Mouse (Mus musculus) induced T-regulatory cell, adult 2 months (primary cell): ENCODE results near the gene Gadd45g.

Experiments
- DNase-seq: peaks from one replicate; pipeline ENCODE4 v3.0.0-alpha.2; 2012; ENCODE audit warnings: low read depth

Gene Gadd45g

DNA sequence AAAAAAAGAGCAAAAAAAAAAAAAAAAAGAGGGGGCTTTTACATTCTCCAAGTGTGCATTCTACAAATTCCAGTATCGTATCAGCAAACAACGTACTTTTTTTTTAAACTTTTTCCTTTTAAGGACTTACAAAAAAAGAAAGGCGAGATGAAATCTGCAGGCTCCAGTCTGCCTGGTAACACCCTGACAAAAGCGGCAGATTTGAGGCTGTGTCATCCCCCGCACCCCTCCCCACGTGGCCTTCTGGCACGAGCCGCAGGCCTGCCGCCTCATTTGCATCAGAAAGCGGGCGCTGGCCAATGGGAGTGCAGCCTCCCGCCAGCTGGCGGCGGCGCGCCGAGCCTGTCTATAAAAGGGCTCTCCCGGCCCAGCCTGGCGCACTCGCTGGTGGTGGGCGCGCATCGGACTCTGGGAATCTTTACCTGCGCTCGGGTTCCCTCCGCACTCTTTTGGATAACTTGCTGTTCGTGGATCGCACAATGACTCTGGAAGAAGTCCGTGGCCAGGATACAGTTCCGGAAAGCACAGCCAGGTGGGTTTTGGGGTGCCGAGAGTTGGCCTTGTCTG, at the start of gene Gadd45g:
Gadd45g (plus strand) TSS at position 378 of the 567 bp plus-strand sequence.
- peak; percentile 97 for DNase-seq

DNA sequence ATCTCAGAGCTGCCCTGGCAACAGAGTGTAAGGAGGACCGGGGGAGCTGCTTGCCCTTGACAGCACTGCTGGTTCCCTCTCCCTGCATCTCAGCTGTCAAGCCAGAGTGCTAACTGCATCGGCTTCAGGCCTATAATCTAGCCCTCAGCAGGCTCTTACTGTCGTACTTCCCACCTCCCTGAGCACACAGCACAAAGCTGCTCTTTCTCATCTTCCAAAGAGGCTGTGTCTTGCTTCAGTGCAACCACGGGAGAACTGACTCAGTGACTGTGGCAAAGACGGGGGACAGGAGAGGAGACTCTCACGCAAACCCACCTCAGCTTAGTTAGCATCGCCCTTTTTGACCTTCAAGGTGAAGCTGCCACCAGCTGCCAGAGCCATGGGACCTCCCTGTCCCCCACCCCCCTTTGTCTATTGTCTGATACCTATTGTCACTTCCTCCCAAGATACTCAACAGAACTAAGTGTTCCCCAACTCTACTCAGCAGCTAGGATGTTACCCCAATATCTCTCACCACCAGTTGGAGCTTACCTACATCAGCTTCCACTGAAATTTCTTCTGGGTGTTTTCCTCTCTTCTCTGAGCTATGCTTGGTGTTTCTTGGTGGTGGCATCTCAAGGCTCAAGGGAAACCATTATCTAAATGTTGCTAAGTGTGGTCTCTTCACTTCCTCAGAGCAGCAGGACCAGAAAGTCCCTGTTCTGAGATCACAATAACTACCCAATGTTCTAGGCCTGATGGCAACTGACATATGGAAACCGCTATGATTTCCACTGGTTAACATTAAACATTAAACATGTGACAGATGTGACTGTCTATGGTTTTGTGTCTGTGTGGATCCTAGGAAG, 48.4 kb upstream of the Gadd45g start:
- DNase-seq = peak; percentile 92

DNA sequence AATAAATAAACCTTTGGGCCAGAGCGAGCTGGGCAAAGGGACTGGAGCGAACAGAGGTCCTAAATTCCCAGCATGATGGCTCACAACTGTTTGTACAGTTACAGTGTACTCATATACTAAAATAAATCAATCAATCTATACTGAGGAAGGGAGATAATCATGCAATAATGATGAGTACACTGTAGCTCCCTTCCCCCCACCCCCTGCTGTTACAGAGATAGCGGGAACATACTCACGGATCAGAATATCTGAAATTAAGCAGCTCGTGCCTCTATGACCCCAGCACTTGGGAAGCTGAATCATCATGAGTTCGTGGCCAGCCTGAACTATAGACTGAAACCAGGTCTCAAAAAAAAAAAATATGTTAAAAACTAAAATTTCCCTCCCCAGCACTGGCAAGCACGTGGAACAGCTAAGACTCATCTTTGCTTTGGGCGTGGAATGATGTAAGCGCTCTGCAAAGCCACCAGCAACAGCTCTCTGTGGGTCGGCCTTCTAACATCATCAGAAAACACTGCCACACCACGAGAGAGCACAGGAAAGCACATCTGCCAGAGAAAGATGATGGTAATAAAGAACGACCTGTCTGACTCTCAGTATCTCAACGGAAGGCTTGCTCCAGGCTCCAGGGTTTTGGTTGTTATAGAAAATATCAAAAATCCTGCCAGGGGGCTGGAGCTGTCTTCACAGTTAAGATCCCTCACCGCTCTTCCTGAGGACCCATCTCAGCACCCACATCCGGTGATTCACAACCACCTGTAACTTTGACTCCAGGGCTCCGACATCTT, 46.5 kb upstream of the Gadd45g start:
- DNase-seq = peak; percentile 91

DNA sequence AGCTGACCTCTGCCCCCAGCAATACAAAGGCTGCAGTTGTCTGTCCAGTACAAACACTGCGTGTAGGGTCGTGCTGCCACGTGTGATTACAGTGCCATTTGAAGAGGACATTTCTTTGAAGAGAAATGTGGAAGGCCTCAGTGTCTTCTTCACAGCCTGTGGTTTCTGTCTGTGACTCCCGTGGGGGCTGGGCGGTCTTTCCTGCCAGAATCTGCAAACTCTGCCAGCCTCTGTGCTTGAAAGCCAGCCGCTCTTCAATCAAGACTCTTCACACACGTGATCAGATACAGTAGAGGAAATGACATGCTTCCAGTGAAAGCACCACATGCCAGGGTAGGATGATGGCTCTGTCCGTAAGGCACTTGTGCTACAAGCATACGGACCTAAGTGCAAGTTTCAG, 45.6 kb upstream of the Gadd45g start:
- peak; percentile 96 for DNase-seq

DNA sequence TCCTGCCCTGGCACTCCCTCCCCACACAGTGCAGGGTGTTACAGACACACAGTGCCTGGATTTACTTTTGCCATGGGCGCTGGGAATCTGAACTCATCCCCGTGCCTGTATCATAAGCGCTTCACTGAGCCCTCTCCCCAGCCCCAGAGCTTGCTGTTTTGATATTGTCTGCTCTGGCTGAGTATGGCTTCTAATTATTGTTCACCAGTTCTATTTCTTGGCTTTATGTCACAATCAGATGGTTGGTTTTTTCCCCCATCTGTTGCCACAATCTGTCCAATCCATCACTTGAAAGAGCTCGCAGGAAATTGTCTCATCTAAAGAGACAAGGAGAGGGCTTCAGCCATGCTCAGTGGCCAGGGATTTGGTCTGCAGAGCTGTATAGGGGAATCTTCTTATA, 40.8 kb upstream of the Gadd45g start:
- DNase-seq = no peak

DNA sequence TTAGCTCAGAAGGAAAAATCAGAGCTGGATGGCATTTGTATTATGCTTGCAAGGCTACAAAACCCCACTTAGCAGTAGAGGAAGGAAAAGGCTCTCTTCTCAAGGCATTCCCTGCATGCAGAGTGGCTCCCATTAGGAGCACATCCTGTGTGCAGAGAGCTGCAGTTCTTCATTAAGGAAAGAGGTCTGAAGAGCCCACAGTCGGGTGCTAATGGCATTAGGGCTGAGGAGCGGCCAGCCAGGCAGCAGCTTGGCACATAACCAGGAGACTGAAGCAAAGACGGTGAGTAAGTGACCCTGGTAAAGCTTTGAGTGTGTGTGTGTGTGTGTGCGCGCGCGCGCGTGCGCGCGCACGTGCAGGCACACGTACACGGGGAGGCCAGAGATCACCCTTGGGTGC, 40.3 kb upstream of the Gadd45g start:
- no peak for DNase-seq

DNA sequence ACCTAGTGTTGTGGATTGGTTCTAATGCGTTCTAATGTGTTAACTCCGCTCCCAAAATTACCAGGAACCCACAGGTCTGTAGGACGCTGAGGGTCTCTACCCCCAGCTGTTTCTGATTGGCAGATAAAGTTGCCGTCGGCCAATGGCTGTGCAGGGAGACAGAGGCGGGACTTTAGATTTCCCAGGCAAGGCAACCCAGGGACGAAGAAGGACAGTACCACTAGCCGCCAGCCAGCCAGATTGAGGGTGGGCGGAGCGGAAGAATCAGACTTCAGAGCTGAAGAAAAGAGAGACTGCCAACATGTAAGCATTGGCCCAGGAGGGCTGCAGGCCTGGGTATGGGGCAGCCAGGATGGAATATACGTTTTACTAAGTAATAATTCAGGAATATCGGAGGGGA, 38.3 kb upstream of the Gadd45g start:
- no peak for DNase-seq

DNA sequence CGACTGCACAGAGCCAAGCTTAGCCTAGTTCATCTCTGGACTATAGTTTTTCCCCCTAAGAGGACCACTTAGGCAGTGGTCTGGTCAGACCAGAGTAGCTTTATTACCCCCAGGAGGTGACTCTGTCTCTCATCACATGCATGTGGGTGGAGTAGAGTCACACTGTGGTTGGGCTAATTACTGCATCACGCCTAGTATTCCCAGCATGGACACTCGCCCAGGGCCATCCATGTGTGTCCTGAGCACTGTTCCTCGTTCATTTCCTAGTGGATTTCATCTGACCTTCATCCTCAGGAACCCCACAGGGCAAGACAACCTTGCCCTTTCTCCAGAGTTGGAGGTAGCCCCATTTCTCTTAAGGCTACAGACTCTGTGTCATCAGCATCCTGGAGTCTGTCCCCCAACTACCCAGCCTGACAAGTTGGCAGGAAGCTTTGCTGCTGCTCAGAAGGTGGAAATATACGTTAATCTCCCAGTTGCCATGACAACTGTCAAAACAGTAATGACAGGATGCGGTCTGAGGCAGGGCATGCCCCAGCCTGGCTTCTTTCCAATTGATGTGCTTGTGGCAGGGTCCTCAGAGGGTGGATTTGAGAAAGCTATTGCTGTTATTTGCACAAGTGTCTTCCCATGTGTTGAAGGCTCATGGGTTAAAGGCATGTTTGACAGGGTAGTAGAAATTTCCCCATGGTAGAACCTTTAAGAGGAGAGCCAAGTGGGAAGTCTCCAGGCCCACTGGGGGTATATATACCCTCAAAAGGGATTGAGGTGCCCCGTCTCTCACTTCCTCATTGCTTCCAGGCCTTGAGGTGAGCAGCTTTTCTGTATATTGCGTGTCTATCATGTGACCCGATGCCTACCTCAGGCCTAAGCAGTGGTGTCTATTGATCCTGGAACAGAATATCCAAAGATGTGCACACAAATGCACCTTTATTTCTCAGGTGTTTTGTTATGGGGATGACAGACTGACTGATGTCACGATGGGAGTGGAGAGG, 32.6 kb upstream of the Gadd45g start:
- peak; percentile 100 for DNase-seq

DNA sequence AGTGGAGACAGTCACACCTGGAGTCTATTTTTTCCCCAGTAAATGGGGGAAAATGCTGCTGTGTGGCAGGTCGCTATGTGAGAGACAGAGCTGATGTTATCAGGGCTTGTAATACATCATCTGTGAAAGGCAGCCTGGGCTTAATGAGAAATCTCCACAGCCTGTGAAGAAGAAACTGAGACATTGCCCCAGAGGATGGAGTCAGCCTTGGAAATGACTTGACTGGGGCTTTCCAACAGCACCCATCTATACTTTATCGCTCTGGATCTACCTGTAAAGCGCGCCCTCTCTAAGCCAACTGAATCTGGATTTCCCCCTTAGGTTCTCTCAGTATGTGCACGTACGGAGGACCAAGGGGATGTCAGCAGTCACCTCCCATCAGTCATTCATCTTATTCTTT, 31.8 kb upstream of the Gadd45g start:
- peak; percentile 94 for DNase-seq

DNA sequence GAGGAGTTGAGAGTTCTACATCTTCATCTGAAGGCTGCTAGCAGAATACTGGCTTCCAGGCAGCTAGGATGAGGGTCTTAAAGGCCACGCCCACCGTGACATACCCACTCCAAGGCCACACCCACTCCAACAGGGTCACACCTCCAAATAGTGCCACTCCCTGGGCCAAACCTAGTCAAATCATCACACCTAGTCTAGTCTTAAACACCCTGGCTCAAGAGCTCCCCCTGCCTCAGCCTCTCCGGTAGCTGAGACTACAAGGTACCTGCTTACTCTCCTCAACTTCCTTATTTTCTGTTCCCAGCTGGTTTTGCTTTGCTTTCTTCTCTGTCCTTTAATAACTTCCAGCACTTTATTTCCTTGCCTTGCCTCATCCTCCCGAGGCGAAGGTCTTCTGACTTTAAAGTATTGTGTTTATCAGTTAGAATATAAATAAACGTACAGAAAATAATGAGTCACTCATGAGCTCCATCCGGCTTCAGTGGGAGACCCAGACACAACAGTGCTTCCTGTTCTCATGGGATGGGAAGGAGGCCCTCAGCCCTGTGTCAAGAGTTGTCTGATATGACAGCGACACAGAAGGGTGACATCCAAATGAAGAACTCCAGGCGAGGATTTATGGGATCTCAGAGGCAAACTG, 30.5 kb upstream of the Gadd45g start:
- DNase-seq = peak; percentile 93

DNA sequence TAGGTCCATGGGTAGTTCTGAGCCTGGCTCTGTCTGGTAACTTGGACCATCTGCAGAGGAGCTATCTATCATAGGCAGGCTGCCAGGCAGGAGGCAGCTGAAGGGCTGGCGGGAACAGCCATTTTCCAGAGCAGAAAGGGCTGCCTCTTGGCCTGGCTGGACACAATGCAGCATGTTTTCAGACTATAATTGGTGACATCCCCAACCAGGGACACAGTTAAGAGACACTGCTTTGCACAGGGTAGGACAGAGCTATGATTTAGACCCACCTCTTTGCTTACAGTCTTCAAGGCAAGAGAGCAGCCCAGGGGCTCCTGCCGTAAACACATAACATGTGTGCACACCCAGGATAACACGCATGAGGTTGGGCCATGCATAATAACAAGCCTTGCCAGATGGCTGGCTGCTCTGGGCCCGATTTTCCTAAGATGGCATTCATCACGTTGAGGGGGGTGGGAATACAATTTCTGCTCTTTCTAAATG, 29.9 kb upstream of the Gadd45g start:
- no peak for DNase-seq

DNA sequence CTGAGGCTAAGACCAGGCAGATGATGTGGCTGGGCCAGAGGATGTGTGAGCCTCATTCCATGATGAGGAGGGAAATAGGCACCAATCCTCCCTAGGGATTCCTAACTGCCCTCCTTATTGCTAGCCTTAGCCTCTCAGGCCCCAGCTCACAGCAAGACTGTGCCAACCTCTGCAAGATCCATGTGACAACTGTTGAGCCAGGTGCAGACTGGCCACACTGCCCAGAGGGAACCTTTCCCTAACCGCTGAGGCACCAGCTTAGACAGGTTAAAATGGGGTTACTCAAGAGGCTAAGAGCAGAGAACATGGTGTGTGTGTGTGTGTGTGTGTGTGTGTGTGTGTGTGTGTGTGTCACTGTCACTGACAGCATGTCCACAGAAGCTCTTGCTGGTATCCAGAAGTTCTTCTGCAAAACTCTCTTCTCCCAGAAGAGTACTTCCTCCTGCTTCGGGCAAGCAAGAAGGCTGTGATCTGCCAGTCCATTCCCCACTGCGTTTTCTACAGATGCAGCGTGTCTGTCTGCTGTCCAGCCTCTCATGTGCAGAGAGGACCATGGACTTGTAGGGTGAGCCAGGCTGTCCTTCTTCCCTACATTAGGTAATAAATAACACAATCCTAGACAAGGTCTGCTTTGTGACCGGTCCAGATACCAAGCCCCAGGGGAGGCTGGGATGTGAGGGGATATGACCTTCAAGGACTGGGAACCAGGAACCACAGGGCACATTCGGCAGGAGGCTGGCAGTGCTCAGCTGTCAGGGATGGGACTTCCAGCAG, 28.1 kb upstream of the Gadd45g start:
- no peak for DNase-seq

DNA sequence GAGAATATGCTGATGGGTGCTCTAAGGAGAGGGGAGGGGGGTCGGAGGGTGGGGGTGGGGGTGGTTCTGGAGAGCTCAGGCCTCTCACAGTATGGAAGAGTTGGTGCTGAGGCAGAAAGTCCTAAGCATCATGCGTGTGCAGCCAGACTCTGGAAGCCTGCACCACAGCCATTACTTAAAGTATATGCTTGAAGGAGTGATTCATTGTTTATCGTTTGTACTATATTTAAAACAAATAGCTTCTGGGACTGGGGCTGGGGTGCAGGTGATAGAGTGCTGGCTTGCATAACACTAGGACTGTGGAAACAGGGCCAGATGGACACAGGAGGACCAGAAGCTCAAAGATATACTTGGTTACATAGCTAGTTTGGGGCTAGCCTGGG, 27.5 kb upstream of the Gadd45g start:
- DNase-seq = no peak

DNA sequence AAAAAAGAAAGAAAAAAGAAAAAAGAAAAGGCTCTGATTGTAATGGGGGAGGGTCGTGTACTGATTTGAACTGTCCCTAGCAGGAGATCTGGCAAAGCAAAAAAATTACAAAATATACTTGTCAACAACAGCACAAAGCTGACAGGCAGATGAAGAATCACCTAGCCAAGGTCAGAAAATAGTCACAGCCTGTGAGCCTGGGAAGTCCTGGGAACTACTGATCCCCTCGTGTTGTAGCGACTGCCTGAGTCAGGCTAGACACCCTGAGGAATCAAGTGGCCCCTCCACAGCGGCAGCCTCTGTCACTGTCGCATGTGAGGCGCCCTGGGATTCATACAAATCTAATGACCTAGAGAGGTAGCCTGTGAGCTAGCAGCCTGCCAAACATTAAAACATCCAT, 27.1 kb upstream of the Gadd45g start:
- DNase-seq = no peak

DNA sequence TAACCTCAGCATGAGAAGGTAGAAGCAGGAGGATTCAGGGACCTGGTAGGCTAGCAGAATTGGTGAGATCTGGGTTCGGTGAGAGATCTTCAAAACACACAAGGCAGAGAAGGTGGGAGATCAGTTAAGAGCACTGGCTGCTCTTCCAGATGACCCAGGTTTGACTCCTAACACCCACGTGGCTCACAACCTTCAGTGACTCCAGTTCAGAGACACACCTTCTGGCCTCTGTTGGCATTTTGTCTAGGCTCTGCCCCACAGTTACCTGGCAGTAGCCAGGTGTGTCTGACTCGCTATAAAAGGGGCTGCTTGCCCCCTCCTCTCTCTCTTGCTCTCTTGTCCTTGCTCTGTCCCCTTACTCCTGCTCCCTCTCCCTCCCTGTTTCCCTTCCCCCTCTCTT, 24.5 kb upstream of the Gadd45g start:
- DNase-seq = no peak

DNA sequence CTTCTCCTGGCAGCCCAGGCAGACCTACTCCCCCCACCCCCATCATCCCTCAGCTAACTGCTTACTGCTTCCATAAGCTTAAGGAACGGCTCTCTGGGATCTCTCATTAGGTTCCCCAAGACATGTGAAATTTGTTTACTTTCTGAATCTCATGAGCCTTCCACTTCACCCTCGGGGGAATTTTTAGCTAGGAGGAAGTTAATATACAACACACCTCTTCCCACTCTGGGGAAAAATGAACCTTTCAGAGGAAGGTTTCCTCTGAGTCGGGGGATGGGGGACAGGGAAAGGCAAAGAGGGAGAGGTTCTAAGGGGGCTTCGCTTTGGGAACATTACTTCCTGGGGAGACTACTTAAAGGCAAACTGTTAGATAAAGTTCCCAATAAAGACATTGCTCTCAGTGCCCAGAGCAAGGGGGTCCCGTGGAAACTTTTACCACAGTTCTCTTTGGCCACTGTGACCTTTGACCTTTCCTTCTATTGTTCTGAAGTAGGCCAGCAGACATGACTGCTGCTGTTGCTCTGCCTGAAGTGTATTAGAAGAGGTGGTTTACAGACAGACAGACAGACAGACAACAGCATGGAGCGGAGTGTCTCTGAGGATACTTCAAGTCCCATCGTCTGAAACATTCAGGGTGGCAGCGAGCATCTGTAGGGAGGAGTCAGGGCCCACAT, 22.5 kb upstream of the Gadd45g start:
- no peak for DNase-seq

DNA sequence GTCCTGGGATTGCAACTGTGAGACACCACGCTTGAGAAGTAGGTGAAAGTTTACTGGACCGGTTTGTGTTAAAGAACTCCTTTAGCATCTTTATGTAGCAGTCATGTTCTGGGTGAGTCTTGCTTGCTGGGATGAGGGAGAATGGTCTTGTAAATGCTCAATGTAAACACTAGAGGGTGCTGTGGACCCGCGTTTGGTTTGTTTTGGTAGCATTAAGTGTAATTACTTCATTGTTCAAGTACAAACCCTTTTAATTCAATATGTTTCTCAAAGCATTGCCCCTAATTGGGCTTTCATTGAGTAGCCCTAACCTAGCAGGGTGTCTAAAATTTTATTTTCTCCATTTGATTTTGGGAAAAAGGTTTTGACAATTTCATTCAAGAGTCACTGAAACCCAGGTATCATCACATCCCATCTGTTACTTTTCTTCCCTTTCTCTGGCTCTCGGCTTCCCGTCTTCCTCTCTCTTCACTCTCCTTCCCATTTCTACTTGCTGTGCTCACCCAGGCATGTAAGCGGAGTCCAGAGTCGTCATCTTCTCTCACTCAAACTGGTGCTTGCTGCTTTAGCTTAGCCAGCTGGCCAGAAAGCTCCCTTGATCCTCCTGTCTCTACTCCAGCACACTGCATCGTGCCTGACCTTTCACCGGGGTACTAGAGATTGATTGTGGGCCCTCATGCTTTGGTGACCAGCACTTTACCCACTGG, 15.6 kb upstream of the Gadd45g start:
- peak; percentile 87 for DNase-seq

DNA sequence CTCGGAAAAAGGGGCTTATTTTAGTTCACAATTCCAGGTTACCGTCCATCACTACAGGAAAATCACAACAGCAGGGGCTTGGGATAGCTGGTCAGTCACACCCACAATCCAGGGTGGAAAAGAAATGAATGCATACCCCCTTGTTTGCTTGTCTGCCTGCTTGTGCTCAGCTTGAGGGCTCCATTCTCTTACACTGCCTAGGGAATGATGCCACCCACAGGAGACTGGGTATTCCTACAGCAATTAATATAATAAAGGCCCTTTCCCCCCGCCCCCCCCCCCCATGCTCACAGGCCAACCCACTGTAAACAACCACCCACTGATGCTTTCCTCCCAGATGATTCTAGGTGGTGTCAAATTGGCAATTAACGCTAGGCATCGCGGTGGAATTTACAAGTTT, 14.0 kb upstream of the Gadd45g start:
- no peak for DNase-seq

DNA sequence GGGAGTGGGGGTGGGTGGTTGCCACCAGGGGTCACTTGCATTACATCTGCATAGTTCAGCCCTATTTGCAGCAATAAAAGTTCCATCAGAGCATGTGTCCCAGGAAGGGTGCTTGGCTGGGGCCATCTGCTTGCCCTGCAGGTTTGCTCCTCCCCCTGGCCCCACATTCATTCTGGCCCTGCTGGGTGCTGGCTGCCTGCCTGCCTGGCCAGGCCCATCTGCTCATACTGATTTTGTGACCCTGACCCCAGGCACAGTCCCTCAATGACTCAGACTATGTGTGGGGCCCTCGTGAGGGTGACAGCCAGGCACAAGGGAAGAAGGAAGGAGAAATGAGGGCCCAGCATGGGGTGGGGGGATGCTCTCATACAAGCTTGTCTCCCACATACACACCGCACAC, 12.9 kb upstream of the Gadd45g start:
- DNase-seq = no peak
